Mouse (Mus musculus): ENCODE results near the gene Cln5. TPM values are rescaled to one million over a fixed set of nuclear protein-coding genes. Genes with fewer than 3 reads are reported as not detected.
A peak's percentile ranks its signal among the peaks of the same experiment; 100 is the strongest.

Cln5 gene
- polyA plus RNA-seq (2014; fragmentation: Nextera tagmentation; extraction: Ambion mirVana) = 27.2 and 27.5 TPM in 2 replicates

GRCm38 (mm10) chr14:103069864-103070611 lies at the start of gene Cln5:
Cln5 (plus strand) TSS chr14:103070216.
- H3K4me3 ChIP-seq (ENCODE audit: low read depth, low read length) = peak within 1 kb of the TSS; percentile 66
- no peaks in the 10 kb centered on the region for H3K9me3 ChIP-seq (ENCODE audit: control insufficient read depth, low read length)
- H3K36me3 ChIP-seq (ENCODE audit: control insufficient read depth, insufficient read depth, low read length) = no peaks in the 10 kb centered on the region
- H3K4me1 ChIP-seq (ENCODE audit: control insufficient read depth, insufficient read depth, low read length) = peaks cover 7% of the 10 kb centered on the region
- H3K27me3 ChIP-seq (ENCODE audit: control insufficient read depth, insufficient read depth, low read length) = no peaks in the 10 kb centered on the region
- H3K27ac ChIP-seq (ENCODE audit: low read depth, low read length) = peak within 1 kb of the TSS; percentile 67
- H3K9ac ChIP-seq (ENCODE audit: low read length) = peak within 1 kb of the TSS; percentile 76
- WGBS = under 1% methylated on average over 65 of the region's 65 CpGs
- DNase-seq (ENCODE audit: low spot score) (peak; percentile 97), ATAC-seq (ENCODE audit: insufficient read depth, low FRiP score, low TSS enrichment) (peak; percentile 98)
- peak within 1 kb of the TSS; percentile 89 for H3K4me2 ChIP-seq (ENCODE audit: low read depth)

- 89% methylated on average over 2 of the region's 2 CpGs for WGBS
- Histone ChIP-seq H3K36me3 (ENCODE audit: control insufficient read depth, insufficient read depth, low read length) (no peaks in the 10 kb centered on the region), H3K4me3 (ENCODE audit: low read depth, low read length) (no peak overlapping the region), H3K9ac (ENCODE audit: low read length) (no peak overlapping the region), H3K4me1 (ENCODE audit: control insufficient read depth, insufficient read depth, low read length) (no peaks in the 10 kb centered on the region), H3K27ac (ENCODE audit: low read depth, low read length) (no peak overlapping the region), H3K4me2 (ENCODE audit: low read depth) (no peak overlapping the region), H3K27me3 (ENCODE audit: control insufficient read depth, insufficient read depth, low read length) (no peaks in the 10 kb centered on the region), H3K9me3 (ENCODE audit: control insufficient read depth, low read length) (no peaks in the 10 kb centered on the region)
- ATAC-seq (ENCODE audit: insufficient read depth, low FRiP score, low TSS enrichment) (no peak), DNase-seq (ENCODE audit: low spot score) (no peak)
Measured at GRCm38 (mm10) chr14:103029203-103029602, 40.8 kb upstream of the Cln5 start.

- Histone ChIP-seq H3K4me3 (ENCODE audit: low read depth, low read length) (no peak overlapping the region), H3K4me1 (ENCODE audit: control insufficient read depth, insufficient read depth, low read length) (no peaks in the 10 kb centered on the region), H3K9ac (ENCODE audit: low read length) (no peak overlapping the region), H3K4me2 (ENCODE audit: low read depth) (no peak overlapping the region), H3K9me3 (ENCODE audit: control insufficient read depth, low read length) (no peaks in the 10 kb centered on the region), H3K36me3 (ENCODE audit: control insufficient read depth, insufficient read depth, low read length) (no peaks in the 10 kb centered on the region), H3K27ac (ENCODE audit: low read depth, low read length) (no peak overlapping the region), H3K27me3 (ENCODE audit: control insufficient read depth, insufficient read depth, low read length) (no peaks in the 10 kb centered on the region)
- ATAC-seq (ENCODE audit: insufficient read depth, low FRiP score, low TSS enrichment) (no peak), DNase-seq (ENCODE audit: low spot score) (no peak)
- 78% methylated on average over 10 of the region's 10 CpGs for WGBS
Measured at GRCm38 (mm10) chr14:103033271-103033823, 36.7 kb upstream of the Cln5 start.

- no peaks in the 10 kb centered on the region for H3K9me3 ChIP-seq (ENCODE audit: control insufficient read depth, low read length)
Measured at GRCm38 (mm10) chr14:103034076-103034475, 35.9 kb upstream of the Cln5 start.

GRCm38 (mm10) chr14:103037016-103037415 lies 33.0 kb upstream of the Cln5 start:
- ATAC-seq (ENCODE audit: insufficient read depth, low FRiP score, low TSS enrichment) (no peak), DNase-seq (ENCODE audit: low spot score) (no peak)
- H3K4me1 ChIP-seq (ENCODE audit: control insufficient read depth, insufficient read depth, low read length) = no peaks in the 10 kb centered on the region
- no peaks in the 10 kb centered on the region for H3K9me3 ChIP-seq (ENCODE audit: control insufficient read depth, low read length)
- H3K9ac ChIP-seq (ENCODE audit: low read length) = no peak overlapping the region
- no peaks in the 10 kb centered on the region for H3K27me3 ChIP-seq (ENCODE audit: control insufficient read depth, insufficient read depth, low read length)
- no peaks in the 10 kb centered on the region for H3K36me3 ChIP-seq (ENCODE audit: control insufficient read depth, insufficient read depth, low read length)
- no peak overlapping the region for H3K4me2 ChIP-seq (ENCODE audit: low read depth)
- 87% methylated on average over 3 of the region's 3 CpGs for WGBS
- H3K4me3 ChIP-seq (ENCODE audit: low read depth, low read length) = no peak overlapping the region
- no peak overlapping the region for H3K27ac ChIP-seq (ENCODE audit: low read depth, low read length)

More at GRCm38 (mm10) chr14:103034076-103034475, 35.9 kb upstream of the Cln5 start:
- no peaks in the 10 kb centered on the region for H3K27me3 ChIP-seq (ENCODE audit: control insufficient read depth, insufficient read depth, low read length)
- H3K36me3 ChIP-seq (ENCODE audit: control insufficient read depth, insufficient read depth, low read length) = no peaks in the 10 kb centered on the region
- no peak overlapping the region for H3K4me2 ChIP-seq (ENCODE audit: low read depth)
- no peak for ATAC-seq (ENCODE audit: insufficient read depth, low FRiP score, low TSS enrichment)
- WGBS = 85% methylated on average over 9 of the region's 9 CpGs
- no peak overlapping the region for H3K27ac ChIP-seq (ENCODE audit: low read depth, low read length)
- H3K4me1 ChIP-seq (ENCODE audit: control insufficient read depth, insufficient read depth, low read length) = no peaks in the 10 kb centered on the region
- no peak for DNase-seq (ENCODE audit: low spot score)
- H3K9ac ChIP-seq (ENCODE audit: low read length) = no peak overlapping the region
- H3K4me3 ChIP-seq (ENCODE audit: low read depth, low read length) = no peak overlapping the region

GRCm38 (mm10) chr14:103046677-103047076 lies 23.3 kb upstream of the Cln5 start, which contains the start of gene Acod1:
Acod1 (plus strand) TSS chr14:103046977.
- Histone ChIP-seq H3K36me3 (ENCODE audit: control insufficient read depth, insufficient read depth, low read length) (no peaks in the 10 kb centered on the region), H3K9ac (ENCODE audit: low read length) (no peak within 1 kb of the TSS), H3K4me1 (ENCODE audit: control insufficient read depth, insufficient read depth, low read length) (no peaks in the 10 kb centered on the region), H3K4me2 (ENCODE audit: low read depth) (no peak within 1 kb of the TSS), H3K4me3 (ENCODE audit: low read depth, low read length) (no peak within 1 kb of the TSS), H3K9me3 (ENCODE audit: control insufficient read depth, low read length) (no peaks in the 10 kb centered on the region), H3K27me3 (ENCODE audit: control insufficient read depth, insufficient read depth, low read length) (no peaks in the 10 kb centered on the region), H3K27ac (ENCODE audit: low read depth, low read length) (no peak within 1 kb of the TSS)
- ATAC-seq (ENCODE audit: insufficient read depth, low FRiP score, low TSS enrichment) = no peak
- WGBS = 85% methylated on average over 2 of the region's 2 CpGs
- no peak for DNase-seq (ENCODE audit: low spot score)

- no peak overlapping the region for H3K27ac ChIP-seq (ENCODE audit: low read depth, low read length)
- DNase-seq (ENCODE audit: low spot score) (no peak), ATAC-seq (ENCODE audit: insufficient read depth, low FRiP score, low TSS enrichment) (no peak)
- WGBS = 89% methylated on average over 11 of the region's 11 CpGs
- H3K9ac ChIP-seq (ENCODE audit: low read length) = no peak overlapping the region
- H3K4me3 ChIP-seq (ENCODE audit: low read depth, low read length) = no peak overlapping the region
- no peaks in the 10 kb centered on the region for H3K9me3 ChIP-seq (ENCODE audit: control insufficient read depth, low read length)
- H3K4me1 ChIP-seq (ENCODE audit: control insufficient read depth, insufficient read depth, low read length) = no peaks in the 10 kb centered on the region
- no peaks in the 10 kb centered on the region for H3K27me3 ChIP-seq (ENCODE audit: control insufficient read depth, insufficient read depth, low read length)
- H3K36me3 ChIP-seq (ENCODE audit: control insufficient read depth, insufficient read depth, low read length) = no peaks in the 10 kb centered on the region
- H3K4me2 ChIP-seq (ENCODE audit: low read depth) = no peak overlapping the region
Measured at GRCm38 (mm10) chr14:103048292-103049086, 21.5 kb upstream of the Cln5 start.

- H3K27me3 ChIP-seq (ENCODE audit: control insufficient read depth, insufficient read depth, low read length) = no peaks in the 10 kb centered on the region
- ATAC-seq (ENCODE audit: insufficient read depth, low FRiP score, low TSS enrichment) (peak; percentile 61), DNase-seq (ENCODE audit: low spot score) (peak; percentile 77)
- H3K36me3 ChIP-seq (ENCODE audit: control insufficient read depth, insufficient read depth, low read length) = no peaks in the 10 kb centered on the region
- H3K9ac ChIP-seq (ENCODE audit: low read length) = no peak overlapping the region
- 36% methylated on average over 8 of the region's 8 CpGs for whole genome bisulfite sequencing
- no peak overlapping the region for H3K27ac ChIP-seq (ENCODE audit: low read depth, low read length)
- no peak overlapping the region for H3K4me2 ChIP-seq (ENCODE audit: low read depth)
- no peaks in the 10 kb centered on the region for H3K4me1 ChIP-seq (ENCODE audit: control insufficient read depth, insufficient read depth, low read length)
- no peaks in the 10 kb centered on the region for H3K9me3 ChIP-seq (ENCODE audit: control insufficient read depth, low read length)
- no peak overlapping the region for H3K4me3 ChIP-seq (ENCODE audit: low read depth, low read length)
Measured at GRCm38 (mm10) chr14:103051159-103051769, 18.8 kb upstream of the Cln5 start.

Measured in neural tube, embryonic 11.5 days (tissue).